14 mouse cellular contexts compared by ENCODE assay signal in the genomic region with DNA sequence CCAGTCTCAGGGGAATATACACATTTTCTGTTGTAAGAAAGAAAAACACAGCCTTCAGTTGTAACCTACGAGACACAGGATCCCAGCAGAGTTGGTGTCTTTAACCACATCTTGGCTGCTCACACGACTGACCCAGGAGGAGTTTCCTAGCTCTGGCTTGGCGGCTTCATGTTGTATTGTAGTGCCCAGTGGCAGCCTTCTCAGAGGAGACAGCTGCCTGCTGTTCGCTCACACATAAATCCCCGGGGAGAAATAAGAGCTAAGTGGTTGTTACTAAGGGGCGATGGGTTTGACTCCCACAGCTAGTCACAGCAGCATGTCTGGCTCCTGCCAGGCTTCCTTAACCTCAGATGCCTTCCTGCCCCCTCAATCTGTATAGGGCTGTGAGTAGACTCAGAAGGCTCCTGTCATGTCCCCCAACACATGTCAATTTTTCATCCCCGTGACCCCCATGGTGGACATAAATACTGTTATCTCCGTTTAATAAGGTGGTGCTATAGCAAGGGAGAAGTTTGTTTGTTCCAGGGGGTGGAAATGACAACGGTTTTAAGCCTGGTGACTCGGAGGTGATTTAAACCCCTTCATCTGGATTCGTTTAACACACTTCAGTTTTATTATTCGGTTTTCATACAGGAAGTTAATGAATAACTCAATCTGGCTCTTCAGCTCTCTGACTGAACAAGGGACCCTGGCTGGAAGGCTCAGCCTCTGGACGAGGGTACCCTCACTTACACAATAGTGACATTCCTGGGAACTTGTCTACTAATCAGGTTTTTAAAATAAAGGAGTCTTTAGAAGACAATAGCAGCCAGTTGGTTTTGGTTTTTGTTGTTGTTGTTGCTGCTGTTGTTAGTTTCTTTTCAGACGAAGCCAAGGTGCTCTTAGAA.
DNase-seq lines count a peak whose midpoint lies in the region; ATAC-seq and TF ChIP-seq lines count a peak whose summit lies in the region.
"Had no signal": no experiment of that assay in that cellular context is flagged by ENCODE, and none has a peak within 500 bp of the region (broad histone marks: within the 10 kb centered on the region; RNA-seq: fewer than 3 reads in every experiment).

No protein-coding gene starts in this region.

- no peaks in the 10 kb centered on the region; the same call in 1 of the 2 replicates for H3K27me3 ChIP-seq in forebrain, postnatal 0 days (ENCODE audit: insufficient read depth, low read length)
- 0 out of 2 replicates have a peak, but pooled peaks cover 8% of the 10 kb centered on the region for H3K27me3 ChIP-seq in forebrain, embryonic 13.5 days
- no peaks in the 10 kb centered on the region for H3K27me3 ChIP-seq in lung, postnatal 0 days (replicated peaks; ENCODE audit: insufficient read depth, low read length)
- H3K27me3 ChIP-seq in neural tube, embryonic 15.5 days (replicated peaks): peaks cover 16% of the 10 kb centered on the region; the same call in 1 of the 2 replicates

- H3K4me2 ChIP-seq in forebrain, postnatal 0 days (ENCODE audit: low read depth): no peak overlapping the region
- no peak overlapping the region for H3K4me2 ChIP-seq in forebrain, embryonic 13.5 days
- no peak overlapping the region for H3K4me2 ChIP-seq in lung, postnatal 0 days (replicated peaks; ENCODE audit: low read depth, low read length)
- H3K4me2 ChIP-seq in neural tube, embryonic 15.5 days: peak overlapping the region; percentile 9; the same call in 1 of the 2 replicates

- intact Hi-C loops in heart, postnatal 25 days (cut with DNase I): no loop called here

- no peak for TF ChIP-seq CTCF in forebrain, postnatal 0 days (IDR thresholded peaks at IDR 0.05; ENCODE audit: low read depth)
- no peak for TF ChIP-seq CTCF in lung, postnatal 0 days (IDR thresholded peaks at IDR 0.05)

- peak; percentile 10; the same call in 1 of the 2 replicates for ATAC-seq in forebrain, postnatal 0 days
- no peak for ATAC-seq in forebrain, embryonic 13.5 days
- no peak for ATAC-seq in lung, postnatal 0 days
- peak; percentile 46; the same call in 1 of the 2 replicates for ATAC-seq in neural tube, embryonic 15.5 days (ENCODE audit: low FRiP score)
- ATAC-seq: activated CD4-positive, CD25-positive, alpha-beta regulatory T cell, adult 4 months; liver, postnatal 0 days had no signal

- DNase-seq in forebrain, postnatal 0 days: no peak
- DNase-seq in lung, postnatal 0 days (ENCODE audit: low spot score): peak; percentile 6
- no peak for DNase-seq in lung, adult 18-20 months
- DNase-seq in forelimb bud, embryonic 11.5 days (ENCODE audit: low read depth, low spot score): peak; percentile 52
- DNase-seq in gastrocnemius, postnatal 4 days (ENCODE audit: low spot score in 2 of 2): no peak
- DNase-seq in heart, postnatal 25 days (ENCODE audit: low spot score): no peak
- DNase-seq: B cell, adult 2 months; cerebellum, adult 8-10 months; liver, postnatal 0 days had no signal

- no peaks in the 10 kb centered on the region for H3K36me3 ChIP-seq in forebrain, postnatal 0 days (ENCODE audit: insufficient read depth)
- no peaks in the 10 kb centered on the region for H3K36me3 ChIP-seq in forebrain, embryonic 13.5 days (ENCODE audit: poor library complexity, severe bottlenecking)
- H3K36me3 ChIP-seq in lung, postnatal 0 days (ENCODE audit: insufficient read depth, low read length): no peaks in the 10 kb centered on the region
- no peaks in the 10 kb centered on the region for H3K36me3 ChIP-seq in neural tube, embryonic 15.5 days
- H3K36me3 ChIP-seq: G1E; hindbrain, embryonic 10.5 days had no signal

- no peaks in the 10 kb centered on the region for H3K4me1 ChIP-seq in forebrain, postnatal 0 days (ENCODE audit: insufficient read depth)
- peaks cover 24% of the 10 kb centered on the region for H3K4me1 ChIP-seq in forebrain, embryonic 13.5 days
- H3K4me1 ChIP-seq in lung, postnatal 0 days (ENCODE audit: insufficient read depth, low read depth, low read length): no peaks in the 10 kb centered on the region
- peaks cover 33% of the 10 kb centered on the region for H3K4me1 ChIP-seq in neural tube, embryonic 15.5 days

- no peak for TF ChIP-seq EP300 in lung, postnatal 0 days (IDR thresholded peaks at IDR 0.05)

- H3K9me3 ChIP-seq in forebrain, postnatal 0 days (ENCODE audit: low read length): no peaks in the 10 kb centered on the region
- no peaks in the 10 kb centered on the region for H3K9me3 ChIP-seq in forebrain, embryonic 13.5 days (replicated peaks)
- H3K9me3 ChIP-seq in lung, postnatal 0 days (ENCODE audit: low read length): no peaks in the 10 kb centered on the region
- H3K9me3 ChIP-seq in neural tube, embryonic 15.5 days (replicated peaks): no peaks in the 10 kb centered on the region
- H3K9me3 ChIP-seq: hindbrain, embryonic 10.5 days had no signal

- no peak overlapping the region for H3K27ac ChIP-seq in forebrain, postnatal 0 days (ENCODE audit: low read depth, low read length)
- no peak overlapping the region for H3K27ac ChIP-seq in forebrain, embryonic 13.5 days
- H3K27ac ChIP-seq in lung, postnatal 0 days (ENCODE audit: low read length): no peak overlapping the region
- H3K27ac ChIP-seq in neural tube, embryonic 15.5 days (replicated peaks): no peak overlapping the region

- H3K4me3 ChIP-seq in forebrain, postnatal 0 days (ENCODE audit: low read depth, low read length): no peak overlapping the region
- H3K4me3 ChIP-seq in forebrain, embryonic 13.5 days: no peak overlapping the region
- no peak overlapping the region for H3K4me3 ChIP-seq in lung, postnatal 0 days (ENCODE audit: low read depth, low read length)
- no peak overlapping the region for H3K4me3 ChIP-seq in neural tube, embryonic 15.5 days (replicated peaks)
- H3K4me3 ChIP-seq: hindbrain, embryonic 10.5 days had no signal

- H3K9ac ChIP-seq in forebrain, postnatal 0 days: no peak overlapping the region
- H3K9ac ChIP-seq in forebrain, embryonic 13.5 days: no peak overlapping the region
- H3K9ac ChIP-seq in lung, postnatal 0 days (replicated peaks; ENCODE audit: low read depth): no peak overlapping the region
- H3K9ac ChIP-seq in neural tube, embryonic 15.5 days (replicated peaks): no peak overlapping the region
- H3K9ac ChIP-seq: liver, postnatal 0 days had no signal

- WGBS in forebrain, postnatal 0 days: 16% methylated on average over 14 of the region's 14 CpGs
- 19% methylated on average over 14 of the region's 14 CpGs for WGBS in forebrain, embryonic 13.5 days
- WGBS in lung, postnatal 0 days: 11% methylated on average over 14 of the region's 14 CpGs
- WGBS in neural tube, embryonic 15.5 days: 10% methylated on average over 14 of the region's 14 CpGs

Comparison
In these comparisons a context has a peak if more than half of its experiments do, and no peak if none do; other contexts are left out.
1. ATAC-seq: peak in forebrain, postnatal 0 days (single experiment) and neural tube, embryonic 15.5 days (single experiment); none in forebrain, embryonic 13.5 days (single experiment) and lung, postnatal 0 days (single experiment).
2. DNase-seq: peak in lung, postnatal 0 days (single experiment) and forelimb bud, embryonic 11.5 days (single experiment); none in forebrain, postnatal 0 days (single experiment), lung, adult 18-20 months (0 of 2), gastrocnemius, postnatal 4 days (0 of 2) and heart, postnatal 25 days (single experiment).